Mouse (Mus musculus) heart, postnatal 0 days (tissue): ENCODE data around the gene Mtmr12.

ENCODE experiments used
- CTCF ChIP-seq: IDR thresholded peaks from 2 replicates; pipeline ENCODE4 v1.5.1; 2016; ENCODE audit warnings: antibody characterized with exemption, control low read depth, low read depth
- EP300 ChIP-seq: IDR thresholded peaks from 2 replicates; pipeline ENCODE4 v1.6.1; 2016; ENCODE audit warnings: antibody characterized with exemption, low read depth

GRCm38 (mm10) chr15:12271340-12271739, 66.5 kb downstream of the Mtmr12 start:
- TF ChIP-seq CTCF (no peak), EP300 (no peak)
